ENCODE assay signal across 13 mouse cellular contexts in the genomic region with DNA sequence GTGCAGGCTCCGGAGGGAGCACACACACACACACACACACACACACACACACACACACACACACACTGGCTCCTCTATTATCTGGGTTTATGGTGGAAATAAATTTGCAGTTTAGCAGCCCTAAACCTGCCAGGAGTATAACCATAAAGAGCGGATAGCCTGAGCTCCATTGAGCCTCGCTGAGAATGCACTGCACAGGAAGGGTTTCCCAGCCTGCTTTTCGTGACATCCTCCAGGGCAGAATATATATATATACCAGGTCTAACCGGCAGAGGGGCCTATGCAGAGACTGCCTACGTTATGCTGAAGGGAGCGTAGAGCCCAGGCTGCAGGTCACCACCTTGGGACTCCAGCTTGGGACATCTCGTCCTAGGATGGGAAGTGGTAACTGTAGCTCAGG. TPM values are rescaled to one million over a fixed set of nuclear protein-coding genes. Genes with fewer than 3 reads are reported as not detected.
DNase-seq lines count a peak whose midpoint lies in the region; ATAC-seq and TF ChIP-seq lines count a peak whose summit lies in the region.
"Had no signal": no experiment of that assay in that cellular context is flagged by ENCODE, and none has a peak within 500 bp of the region (broad histone marks: within the 10 kb centered on the region; RNA-seq: fewer than 3 reads in every experiment).

No protein-coding gene starts in this region.

- no peak for TF ChIP-seq CTCF in thymus, adult 2 months (IDR thresholded peaks at IDR 0.05; ENCODE audit: borderline replicate concordance, control insufficient read depth, extremely low read depth, insufficient read depth, low read length, poor library complexity)

- no peak overlapping the region for H3K4me2 ChIP-seq in kidney, embryonic 15.5 days
- H3K4me2 ChIP-seq in kidney, embryonic 16.5 days (replicated peaks; ENCODE audit: low read depth, low read length) = no peak overlapping the region
- H3K4me2 ChIP-seq in hindbrain, embryonic 11.5 days (replicated peaks; ENCODE audit: low read depth, low read length) = no peak overlapping the region
- H3K4me2 ChIP-seq in midbrain, embryonic 16.5 days (ENCODE audit: low read length) = no peak overlapping the region
- H3K4me2 ChIP-seq: lung, embryonic 15.5 days had no signal

- H3K27me3 ChIP-seq in kidney, embryonic 15.5 days = peaks cover 10% of the 10 kb centered on the region
- H3K27me3 ChIP-seq in kidney, embryonic 16.5 days (ENCODE audit: insufficient read depth, low read length) = peaks cover 4% of the 10 kb centered on the region; the same call in 1 of the 2 replicates
- H3K27me3 ChIP-seq in embryonic facial prominence, embryonic 10.5 days (replicated peaks; ENCODE audit: low read depth, poor library complexity, severe bottlenecking) = peaks cover 22% of the 10 kb centered on the region
- no peaks in the 10 kb centered on the region for H3K27me3 ChIP-seq in hindbrain, embryonic 11.5 days (ENCODE audit: control insufficient read depth, insufficient read depth, low read length)
- no peaks in the 10 kb centered on the region for H3K27me3 ChIP-seq in midbrain, embryonic 16.5 days (ENCODE audit: control insufficient read depth, insufficient read depth, low read depth, low read length)
- H3K27me3 ChIP-seq in thymus, adult 2 months (ENCODE audit: control insufficient read depth, insufficient read depth, low read length) = no peaks in the 10 kb centered on the region
- H3K27me3 ChIP-seq: lung, embryonic 15.5 days had no signal

- H3K4me3 ChIP-seq in kidney, embryonic 15.5 days (replicated peaks) = no peak overlapping the region
- no peak overlapping the region for H3K4me3 ChIP-seq in kidney, embryonic 16.5 days (ENCODE audit: low read length)
- H3K4me3 ChIP-seq in embryonic facial prominence, embryonic 10.5 days = no peak overlapping the region
- H3K4me3 ChIP-seq in hindbrain, embryonic 11.5 days (ENCODE audit: low read depth, low read length) = no peak overlapping the region
- H3K4me3 ChIP-seq in midbrain, embryonic 16.5 days (ENCODE audit: low read depth, low read length) = no peak overlapping the region
- H3K4me3 ChIP-seq in thymus, adult 2 months (ENCODE audit: control insufficient read depth, insufficient read depth, low read length) = no peak overlapping the region
- H3K4me3 ChIP-seq: lung, embryonic 15.5 days; megakaryocyte, embryonic 14.5 days had no signal

- 0 out of 2 replicates have a peak, but pooled peaks have one; percentile 0 for ATAC-seq in kidney, embryonic 15.5 days (replicated peaks; ENCODE audit: low FRiP score)
- no peak; the same call in 1 of the 2 replicates for ATAC-seq in kidney, embryonic 16.5 days (ENCODE audit: low FRiP score, low TSS enrichment)
- no peak; the same call in 1 of the 2 replicates for ATAC-seq in hindbrain, embryonic 11.5 days (ENCODE audit: low FRiP score)
- 0 out of 2 replicates have a peak, but pooled peaks have one; percentile 8 for ATAC-seq in midbrain, embryonic 16.5 days
- ATAC-seq: activated CD4-positive, CD25-positive, alpha-beta regulatory T cell, adult 4 months had no signal

- WGBS in kidney, embryonic 15.5 days = 50% methylated on average over 8 of the region's 8 CpGs
- WGBS in kidney, embryonic 16.5 days = 42% methylated on average over 8 of the region's 8 CpGs
- WGBS in embryonic facial prominence, embryonic 10.5 days = 74% methylated on average over 8 of the region's 8 CpGs
- WGBS in hindbrain, embryonic 11.5 days = 76% methylated on average over 8 of the region's 8 CpGs
- WGBS in midbrain, embryonic 16.5 days = 74% methylated on average over 8 of the region's 8 CpGs
- WGBS in thymus, adult 2 months = 68% methylated on average over 8 of the region's 8 CpGs

- TF ChIP-seq POLR2A in thymus, adult 2 months (IDR thresholded peaks at IDR 0.05; ENCODE audit: control insufficient read depth, extremely low read depth, insufficient read depth, low read length, poor library complexity) = no peak

- H3K9me3 ChIP-seq in kidney, embryonic 15.5 days (replicated peaks) = no peaks in the 10 kb centered on the region
- H3K9me3 ChIP-seq in kidney, embryonic 16.5 days (ENCODE audit: low read length) = no peaks in the 10 kb centered on the region
- H3K9me3 ChIP-seq in embryonic facial prominence, embryonic 10.5 days = no peaks in the 10 kb centered on the region
- no peaks in the 10 kb centered on the region for H3K9me3 ChIP-seq in hindbrain, embryonic 11.5 days (ENCODE audit: control insufficient read depth, low read length)
- H3K9me3 ChIP-seq in midbrain, embryonic 16.5 days (replicated peaks; ENCODE audit: control insufficient read depth, low read length, poor library complexity, severe bottlenecking) = no peaks in the 10 kb centered on the region
- H3K9me3 ChIP-seq: lung, embryonic 15.5 days had no signal

- H3K36me3 ChIP-seq in kidney, embryonic 15.5 days = no peaks in the 10 kb centered on the region
- H3K36me3 ChIP-seq in kidney, embryonic 16.5 days (ENCODE audit: insufficient read depth, low read length) = no peaks in the 10 kb centered on the region
- no peaks in the 10 kb centered on the region for H3K36me3 ChIP-seq in embryonic facial prominence, embryonic 10.5 days (replicated peaks)
- H3K36me3 ChIP-seq in hindbrain, embryonic 11.5 days (ENCODE audit: control insufficient read depth, insufficient read depth, low read length) = no peaks in the 10 kb centered on the region
- H3K36me3 ChIP-seq in midbrain, embryonic 16.5 days (ENCODE audit: control insufficient read depth, insufficient read depth, low read length) = no peaks in the 10 kb centered on the region
- no peaks in the 10 kb centered on the region for H3K36me3 ChIP-seq in thymus, adult 2 months (ENCODE audit: control insufficient read depth, insufficient read depth, low read length)
- H3K36me3 ChIP-seq: lung, embryonic 15.5 days had no signal

- no peak for DNase-seq in embryonic facial prominence, embryonic 10.5 days (ENCODE audit: low spot score)
- no peak for DNase-seq in hindbrain, embryonic 11.5 days (ENCODE audit: low spot score)
- no peak for DNase-seq in ovary, postnatal 14 days (ENCODE audit: low spot score)
- no peak for DNase-seq in thymus, adult 2 months
- DNase-seq: gastrocnemius, postnatal 36 days; heart, postnatal 10 days; kidney, postnatal 36 days had no signal

- no peak overlapping the region for H3K9ac ChIP-seq in kidney, embryonic 15.5 days
- no peak overlapping the region for H3K9ac ChIP-seq in kidney, embryonic 16.5 days (replicated peaks; ENCODE audit: low read length)
- no peak overlapping the region for H3K9ac ChIP-seq in hindbrain, embryonic 11.5 days (ENCODE audit: low read depth, low read length)
- 0 out of 2 replicates have a peak overlapping the region, but pooled peaks have one; percentile 11 for H3K9ac ChIP-seq in midbrain, embryonic 16.5 days (ENCODE audit: low read depth, low read length)
- H3K9ac ChIP-seq: lung, embryonic 15.5 days had no signal

- peaks cover 39% of the 10 kb centered on the region for H3K4me1 ChIP-seq in kidney, embryonic 15.5 days
- peaks cover 31% of the 10 kb centered on the region for H3K4me1 ChIP-seq in kidney, embryonic 16.5 days (ENCODE audit: insufficient read depth, low read length)
- peaks cover 31% of the 10 kb centered on the region for H3K4me1 ChIP-seq in embryonic facial prominence, embryonic 10.5 days
- H3K4me1 ChIP-seq in hindbrain, embryonic 11.5 days (replicated peaks; ENCODE audit: control insufficient read depth, insufficient read depth, low read length) = 0 out of 2 replicates have a peak, but pooled peaks cover 3% of the 10 kb centered on the region
- peaks cover 4% of the 10 kb centered on the region; the same call in 1 of the 2 replicates for H3K4me1 ChIP-seq in midbrain, embryonic 16.5 days (ENCODE audit: control insufficient read depth, insufficient read depth, low read length)
- H3K4me1 ChIP-seq in thymus, adult 2 months (replicated peaks; ENCODE audit: control insufficient read depth, insufficient read depth, low read length) = no peaks in the 10 kb centered on the region

- no peak overlapping the region for H3K27ac ChIP-seq in kidney, embryonic 15.5 days
- H3K27ac ChIP-seq in kidney, embryonic 16.5 days (ENCODE audit: low read length) = no peak overlapping the region
- 0 out of 2 replicates have a peak overlapping the region, but pooled peaks have one; percentile 35 for H3K27ac ChIP-seq in embryonic facial prominence, embryonic 10.5 days (replicated peaks)
- H3K27ac ChIP-seq in hindbrain, embryonic 11.5 days (ENCODE audit: low read depth, low read length) = peak overlapping the region; percentile 43; the same call in 1 of the 2 replicates
- H3K27ac ChIP-seq in midbrain, embryonic 16.5 days (ENCODE audit: low read length) = no peak overlapping the region
- no peak overlapping the region for H3K27ac ChIP-seq in thymus, adult 2 months (ENCODE audit: control insufficient read depth, insufficient read depth, low read length)
- H3K27ac ChIP-seq: lung, embryonic 15.5 days had no signal

RNA-seq across cellular contexts. Expression of a gene that starts 52.0 kb away (rescaled TPM):
- 0.84 and 0.93 TPM in 2 replicates for polyA plus RNA-seq in kidney, embryonic 15.5 days (2015; fragmentation: Nextera tagmentation; extraction: Ambion mirVana)
- 0.74 and 0.95 TPM in 2 replicates for polyA plus RNA-seq in kidney, embryonic 16.5 days (2015; fragmentation: Nextera tagmentation; extraction: Ambion mirVana)
- 0.45 and 0.50 TPM in 2 replicates for polyA plus RNA-seq in embryonic facial prominence, embryonic 10.5 days (2016; fragmentation: Nextera tagmentation; extraction: Ambion mirVana)
- polyA plus RNA-seq in hindbrain, embryonic 11.5 days (2014; fragmentation: Nextera tagmentation; extraction: Ambion mirVana) = 2.0 and 4.2 TPM in 2 replicates
- 9.1 and 9.3 TPM in 2 replicates for polyA plus RNA-seq in midbrain, embryonic 16.5 days (2015; fragmentation: Nextera tagmentation; extraction: Ambion mirVana)
- polyA plus RNA-seq in thymus, adult 2 months (2012; rRNA removed) = 7.7 and 8.9 TPM in 2 replicates

Comparison
In these comparisons a context has a peak if more than half of its experiments do, and no peak if none do; other contexts are left out.
1. ATAC-seq: peak in kidney, embryonic 15.5 days (single experiment) and midbrain, embryonic 16.5 days (single experiment); none in kidney, embryonic 16.5 days (single experiment) and hindbrain, embryonic 11.5 days (single experiment).
2. H3K27ac ChIP-seq: peak in embryonic facial prominence, embryonic 10.5 days (single experiment) and hindbrain, embryonic 11.5 days (single experiment); none in kidney, embryonic 15.5 days (single experiment), kidney, embryonic 16.5 days (single experiment), midbrain, embryonic 16.5 days (single experiment) and thymus, adult 2 months (single experiment).